Mouse (Mus musculus) cortical plate, adult 2 months (tissue): ENCODE results near the gene Clk4.

Source experiments
- CTCF ChIP-seq: fragments of 200-500 bp; IDR thresholded peaks from 2 replicates; pipeline ENCODE4 v1.5.1; 2011; ENCODE audit warnings: mild to moderate bottlenecking, control low read depth, low read length; ENCODE audit not compliant: insufficient read depth; ENCODE audit errors: extremely low read depth
- POLR2A ChIP-seq: fragments of 200-500 bp; IDR thresholded peaks from 2 replicates; pipeline ENCODE4 v1.6.1; 2011; ENCODE audit warnings: mild to moderate bottlenecking, low read length, control low read depth; ENCODE audit not compliant: insufficient read depth; ENCODE audit errors: extremely low read depth

- TF ChIP-seq POLR2A = no peak
- TF ChIP-seq CTCF = no peak
Observed at GRCm38 (mm10) chr11:51298691-51299090, 37.2 kb downstream of the Clk4 start.
